Mouse (Mus musculus): Measurements from ENCODE around the gene Trh.

The Trh gene

DNA sequence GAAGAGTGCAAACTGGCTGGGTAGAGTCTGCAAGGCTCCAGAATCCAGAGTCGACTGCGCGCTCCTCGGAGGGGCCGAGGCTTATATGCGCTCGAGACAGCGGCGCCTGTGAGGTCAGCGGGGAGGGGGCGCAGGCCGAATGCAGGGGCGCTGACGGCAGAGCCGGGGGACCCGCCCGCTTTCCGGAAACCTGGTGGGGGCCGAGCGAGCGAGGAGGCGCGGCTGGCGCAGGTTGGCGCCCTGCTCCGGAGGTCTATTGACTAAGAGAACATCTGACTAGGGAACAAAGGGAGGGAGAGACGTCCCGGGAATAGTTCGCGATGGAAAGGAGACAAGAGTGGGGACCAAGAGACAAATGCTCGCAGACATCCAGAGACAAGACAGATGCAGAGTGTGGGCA is at the start of gene Trh:
TSS of gene Trh (minus strand) at position 60 of the 400 bp plus-strand sequence.
- no peak for DNase-seq

DNA sequence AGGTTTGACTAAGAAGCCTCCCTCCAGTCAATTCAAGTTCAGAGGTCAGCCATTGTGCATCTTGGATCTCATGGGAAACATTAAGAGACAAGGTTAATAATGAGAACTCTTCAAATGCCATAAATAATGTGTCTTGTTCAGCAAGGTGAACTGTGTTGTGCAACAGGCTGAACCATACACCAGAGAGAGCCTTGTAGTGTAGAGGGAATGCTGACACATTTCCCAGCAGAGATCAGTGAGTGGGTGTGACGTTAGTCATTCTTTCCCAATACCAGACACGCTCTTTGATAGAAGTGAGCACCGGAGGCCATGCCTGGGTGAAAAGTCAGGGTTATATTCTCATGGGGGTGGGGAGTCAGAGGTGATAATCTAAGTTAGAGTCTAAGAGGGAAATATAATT is 46.4 kb upstream of the Trh start:
- DNase-seq, result no peak

DNA sequence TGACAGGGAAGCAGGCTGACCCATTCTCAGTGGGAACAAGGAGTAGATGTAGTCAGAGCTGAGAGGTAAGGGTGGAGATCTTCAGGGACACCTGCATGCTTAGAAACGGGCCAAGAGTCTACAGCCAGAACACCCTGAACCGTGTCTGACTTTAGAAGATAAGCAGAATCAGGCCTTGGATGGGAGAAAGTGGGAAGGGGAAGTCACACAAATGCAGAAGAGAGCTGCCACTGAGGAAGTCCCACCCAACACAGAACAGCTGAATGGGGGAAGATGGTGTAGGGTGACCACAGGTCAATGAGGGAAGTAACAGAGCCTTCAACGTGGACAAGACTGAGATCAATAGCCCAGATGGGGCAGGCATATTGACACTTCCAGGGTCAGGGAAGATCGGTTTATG is 42.4 kb upstream of the Trh start:
- DNase-seq, result no peak

DNA sequence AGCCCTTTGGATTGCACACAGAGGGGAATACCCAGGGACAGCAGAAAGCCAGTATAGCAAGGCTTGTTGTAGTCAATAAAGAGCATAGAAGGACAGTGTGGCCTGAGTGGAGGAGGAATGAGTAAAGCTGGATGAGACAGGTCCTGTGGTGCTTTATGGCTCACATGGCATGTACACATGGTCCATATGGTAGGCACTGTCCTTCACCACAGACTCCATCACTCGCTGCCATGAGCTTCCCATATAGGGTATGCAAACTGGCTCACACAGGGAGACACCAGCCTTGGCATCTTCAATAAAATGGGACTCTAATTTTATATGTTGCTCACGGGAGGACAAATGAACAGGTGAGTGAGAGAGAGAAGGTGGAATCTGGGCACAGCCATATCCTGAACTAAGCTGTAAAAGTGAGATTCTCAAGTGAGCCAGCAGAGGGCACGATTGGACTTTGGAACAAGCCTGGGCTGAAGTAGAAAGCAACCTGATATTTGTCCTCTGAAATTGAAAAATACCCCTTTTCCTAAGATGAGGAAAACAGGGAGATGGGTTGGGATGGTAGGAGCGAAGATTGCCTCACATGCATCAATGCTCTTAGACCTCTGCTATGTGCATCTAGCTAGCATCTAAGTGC is 41.9 kb upstream of the Trh start:
- DNase-seq, result peak; percentile 86 to 89

DNA sequence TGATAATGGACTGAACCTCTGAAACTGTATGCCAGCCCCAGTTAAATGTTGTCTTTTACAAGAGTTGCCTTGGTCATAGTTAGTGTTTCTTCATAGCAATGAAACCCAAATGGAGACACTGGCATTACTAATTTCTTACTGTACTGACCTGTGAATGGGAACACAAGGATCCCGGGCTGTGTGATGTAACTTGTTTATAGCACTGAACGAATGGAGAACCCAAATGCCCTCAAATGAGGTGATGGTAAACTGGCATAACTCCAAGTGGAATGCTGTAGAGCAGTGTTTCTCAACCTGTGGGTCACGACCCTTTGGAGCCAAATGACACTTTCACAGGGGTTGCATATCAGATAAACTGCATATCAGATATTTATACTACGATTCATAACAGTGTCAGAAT is 41.1 kb upstream of the Trh start:
- no peak for DNase-seq

DNA sequence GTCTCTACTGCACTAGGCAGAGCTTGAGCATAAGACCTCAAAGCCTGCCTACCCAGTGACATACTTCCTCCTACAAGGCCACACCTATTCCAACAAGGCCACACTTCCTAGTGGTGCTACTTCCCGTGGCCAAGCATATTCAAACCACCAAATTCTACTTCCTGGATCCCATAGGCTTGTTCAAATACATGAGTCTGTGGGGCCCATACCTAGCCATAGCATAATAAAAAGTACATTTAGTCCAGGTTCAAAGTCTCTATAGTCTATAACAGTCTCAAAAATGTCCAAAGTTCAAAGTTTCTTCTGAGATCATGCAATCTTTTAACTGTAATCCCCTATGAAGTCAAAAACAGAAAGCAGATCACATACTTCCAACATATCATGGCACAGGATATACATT is 32.7 kb upstream of the Trh start:
- no peak for DNase-seq

DNA sequence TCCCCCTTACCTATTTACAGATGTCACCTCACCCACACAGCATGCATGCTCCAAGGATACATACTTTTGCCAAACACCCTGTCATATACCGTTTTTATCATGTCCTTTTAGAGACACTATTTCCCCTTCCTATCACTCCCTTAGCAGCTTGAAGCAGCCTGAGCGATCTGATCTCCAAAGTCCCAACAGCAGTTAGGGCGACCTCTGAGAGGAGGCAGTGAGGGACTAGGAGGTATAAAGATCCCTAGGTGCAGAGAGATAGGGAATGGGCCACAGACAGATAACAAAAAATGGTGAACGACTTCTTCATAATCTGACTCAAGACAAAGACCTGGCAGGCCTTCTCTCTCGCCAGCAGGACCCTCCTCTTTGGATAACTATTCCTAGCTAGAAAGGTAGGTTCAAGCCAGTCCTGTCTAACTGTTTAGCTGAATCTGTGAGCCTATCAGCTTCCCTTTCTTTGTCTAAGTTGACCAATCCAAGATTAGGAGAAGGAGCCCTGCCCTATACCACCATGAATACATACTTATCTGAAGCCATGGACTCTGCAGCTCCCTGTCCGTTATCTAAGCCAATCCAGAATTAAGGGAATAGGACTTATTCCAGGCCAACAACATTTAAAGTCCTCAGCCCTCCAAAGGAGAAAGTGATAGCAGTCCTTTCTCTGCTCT is 29.3 kb upstream of the Trh start:
- no peak for DNase-seq

DNA sequence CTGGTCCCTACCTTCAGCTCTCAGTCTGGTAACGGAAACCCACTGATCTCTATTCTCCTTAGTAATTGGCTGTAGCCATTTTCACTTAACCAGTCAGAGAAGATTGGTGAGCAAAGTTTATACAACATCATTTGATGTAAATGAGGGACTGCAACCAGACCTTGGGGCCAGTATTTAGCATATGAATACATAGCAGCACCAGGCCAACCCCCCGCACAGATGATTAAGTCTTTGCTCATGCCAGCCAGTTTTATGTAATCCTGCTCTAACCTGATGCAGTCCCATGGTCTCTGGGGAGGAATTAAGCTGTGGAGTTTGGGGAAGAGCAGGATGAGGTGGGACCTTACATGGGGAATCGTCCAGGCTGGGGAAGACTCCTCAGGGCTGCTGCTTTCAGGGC is 28.2 kb upstream of the Trh start:
- no peak for DNase-seq

DNA sequence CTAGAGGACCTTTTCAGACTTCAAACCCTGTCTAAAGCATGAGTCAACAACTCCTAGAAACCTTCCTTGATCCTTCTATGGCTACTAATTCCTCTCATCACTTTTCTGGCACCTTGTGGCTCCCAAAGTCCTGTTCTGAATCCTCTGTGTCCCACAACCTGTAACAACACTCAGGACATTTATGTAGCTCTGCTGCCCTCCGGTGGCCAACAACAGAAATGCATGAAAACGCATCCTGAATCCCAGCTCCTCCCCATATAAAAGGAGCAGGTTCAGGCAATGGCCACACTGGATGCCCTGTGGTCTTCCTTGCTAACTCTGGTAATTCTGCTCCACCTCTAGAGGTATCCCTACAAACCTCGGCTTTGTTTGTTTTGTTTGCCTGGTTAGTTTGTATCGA is 24.6 kb upstream of the Trh start:
- peak; percentile 82 to 84 for DNase-seq

DNA sequence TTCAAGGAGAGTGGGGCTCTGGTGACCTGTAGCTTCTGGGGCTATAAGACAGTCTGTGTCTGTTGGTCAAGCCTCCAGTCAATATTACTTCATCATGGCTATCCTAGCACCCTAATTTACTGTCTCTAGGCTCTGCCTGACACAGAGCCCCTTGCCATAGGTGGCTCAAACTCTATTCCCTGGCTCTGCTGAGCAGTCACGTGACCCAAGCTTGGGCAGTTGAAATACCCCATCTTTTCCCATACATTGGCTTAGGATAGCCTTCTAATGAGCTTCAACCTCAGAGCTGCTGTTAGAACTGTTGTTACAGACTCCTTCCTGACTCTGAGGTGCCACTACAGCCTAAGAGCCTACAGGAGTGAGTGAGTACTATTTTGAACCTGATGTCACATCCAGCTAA is 23.6 kb upstream of the Trh start:
- DNase-seq, result no peak

DNA sequence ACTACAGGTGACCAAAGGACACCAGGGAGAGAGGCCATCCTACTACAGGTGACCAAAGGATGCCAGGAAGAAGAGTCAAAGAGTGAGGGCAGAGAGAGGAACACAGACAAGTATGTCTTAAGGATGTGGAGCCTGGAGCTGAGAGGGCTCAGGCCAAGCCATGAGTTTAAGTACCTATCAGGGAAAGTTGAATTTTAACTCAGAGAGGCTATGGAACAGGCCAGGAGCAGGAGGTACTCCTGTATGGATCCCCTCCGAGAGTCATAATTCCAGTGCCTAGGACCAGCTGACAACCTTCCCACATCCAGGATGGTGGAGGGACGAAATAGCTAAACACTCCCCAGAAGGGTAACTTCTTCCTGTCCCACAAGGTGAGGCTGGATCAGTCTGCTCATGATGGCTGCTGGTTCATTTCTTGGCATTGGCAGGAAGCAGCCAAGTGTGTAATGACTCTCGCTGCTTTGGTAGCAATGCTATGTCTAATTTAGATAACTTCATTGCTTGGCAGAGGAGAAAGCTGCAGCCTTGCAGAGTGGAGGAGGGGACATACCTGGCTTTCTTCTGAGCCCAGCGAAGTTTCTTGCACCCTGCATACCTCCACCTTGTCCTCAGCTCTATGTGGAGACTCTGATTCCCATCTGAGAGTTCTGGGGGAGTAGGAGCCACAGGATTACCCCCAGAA is 16.9 kb upstream of the Trh start:
- no peak for DNase-seq

DNA sequence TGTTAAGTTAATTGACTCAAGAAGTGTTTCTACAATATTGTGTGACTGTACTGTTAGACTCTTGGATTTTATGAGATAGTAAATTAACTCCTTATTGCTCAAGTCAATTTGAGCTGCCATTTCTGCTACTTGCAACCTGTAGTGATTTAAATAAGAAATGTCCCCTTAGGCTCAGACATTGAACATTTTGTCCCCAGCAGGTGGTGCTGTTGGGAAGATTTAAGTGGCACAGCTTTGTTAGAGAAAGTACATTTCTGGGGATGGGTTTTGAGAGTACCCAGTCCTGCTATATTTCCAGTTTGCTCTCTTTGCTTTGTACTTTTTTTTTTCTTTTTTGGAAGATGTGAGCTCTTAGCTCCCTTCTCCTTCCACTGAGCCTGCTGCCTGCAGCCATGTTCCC is 10.9 kb upstream of the Trh start:
- DNase-seq, result no peak

DNA sequence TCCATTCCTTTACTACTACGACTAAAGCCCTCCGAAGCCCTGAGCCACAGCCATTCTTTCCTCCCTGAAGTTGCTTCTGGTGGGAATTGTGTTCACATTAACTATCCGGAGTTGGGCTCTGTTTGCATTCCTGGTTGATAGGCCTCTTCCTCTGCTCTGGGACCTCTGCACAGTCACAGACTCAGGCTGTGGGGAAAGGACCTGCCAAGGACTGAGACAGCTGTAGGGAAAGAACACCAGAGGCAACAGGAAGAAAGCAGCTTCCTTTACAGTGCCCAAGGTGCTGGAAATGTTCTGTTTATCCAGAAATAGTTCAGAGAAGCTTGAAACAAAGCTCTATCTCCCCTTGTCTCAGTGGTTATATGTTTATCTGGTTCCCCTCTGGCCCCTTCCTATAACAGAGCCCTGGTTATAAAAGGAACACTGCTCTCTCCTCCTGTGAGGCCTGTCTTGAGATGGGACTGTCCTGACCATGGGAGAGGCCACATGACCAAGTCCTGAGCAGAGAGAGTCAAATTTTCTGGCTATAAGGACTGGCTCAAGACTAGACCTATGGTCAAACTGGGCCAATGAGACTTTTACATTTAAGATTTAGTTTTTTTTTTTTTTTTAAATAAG is 8.9 kb upstream of the Trh start:
- no peak for DNase-seq

DNA sequence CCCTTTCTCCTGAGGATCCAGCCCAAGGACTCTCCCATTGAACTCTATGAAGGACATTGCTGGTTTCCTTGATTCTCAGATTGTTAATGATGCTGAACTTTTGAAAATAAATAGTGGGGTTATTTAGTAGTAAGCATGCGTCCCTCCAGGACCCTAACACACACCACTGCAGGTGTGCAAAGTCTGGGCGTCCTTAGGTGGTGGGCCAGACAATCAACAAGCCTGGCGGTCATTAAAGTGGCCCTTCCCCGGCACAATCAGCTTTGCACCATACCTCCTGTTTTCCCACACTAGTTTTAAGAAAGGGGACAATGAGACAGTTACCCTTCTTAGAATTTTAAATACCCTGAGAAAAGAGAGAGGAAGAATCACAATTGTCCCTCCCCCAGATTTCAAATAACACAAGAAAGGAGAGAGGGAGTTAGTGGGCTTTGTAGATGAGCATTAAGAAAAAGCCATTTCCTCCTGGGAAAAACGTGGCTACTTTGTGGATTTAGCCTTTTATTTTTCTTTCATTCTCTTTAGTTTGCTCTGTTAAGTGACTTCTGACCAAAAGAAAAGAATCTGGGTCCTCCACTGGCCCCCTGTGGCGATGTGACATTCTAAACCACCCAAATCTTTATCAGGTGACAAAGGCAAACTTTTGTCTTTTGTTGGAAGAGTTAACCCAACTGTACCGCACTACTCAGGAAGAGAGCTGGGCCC is 2.9 kb upstream of the Trh start:
- no peak for DNase-seq

DNA sequence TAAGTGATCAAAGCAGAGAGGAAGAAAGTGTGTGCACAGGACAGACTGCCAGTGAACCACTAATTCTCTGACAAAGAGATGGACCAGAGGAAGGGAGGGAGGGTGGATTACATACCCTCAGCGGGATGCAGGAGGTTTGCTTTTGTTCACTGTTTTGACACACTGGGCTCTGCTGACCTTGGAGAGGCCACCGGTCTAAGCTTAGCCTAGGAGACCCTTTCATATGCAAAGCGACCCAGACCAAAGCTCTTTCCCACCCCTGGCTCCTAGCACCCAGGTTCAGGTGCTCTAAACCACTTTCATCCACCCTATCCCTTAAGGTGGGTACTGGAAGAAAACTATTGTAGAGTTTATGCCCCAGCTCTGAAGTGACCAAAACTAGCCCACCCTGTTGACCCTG is 1.9 kb upstream of the Trh start:
- no peak for DNase-seq

DNA sequence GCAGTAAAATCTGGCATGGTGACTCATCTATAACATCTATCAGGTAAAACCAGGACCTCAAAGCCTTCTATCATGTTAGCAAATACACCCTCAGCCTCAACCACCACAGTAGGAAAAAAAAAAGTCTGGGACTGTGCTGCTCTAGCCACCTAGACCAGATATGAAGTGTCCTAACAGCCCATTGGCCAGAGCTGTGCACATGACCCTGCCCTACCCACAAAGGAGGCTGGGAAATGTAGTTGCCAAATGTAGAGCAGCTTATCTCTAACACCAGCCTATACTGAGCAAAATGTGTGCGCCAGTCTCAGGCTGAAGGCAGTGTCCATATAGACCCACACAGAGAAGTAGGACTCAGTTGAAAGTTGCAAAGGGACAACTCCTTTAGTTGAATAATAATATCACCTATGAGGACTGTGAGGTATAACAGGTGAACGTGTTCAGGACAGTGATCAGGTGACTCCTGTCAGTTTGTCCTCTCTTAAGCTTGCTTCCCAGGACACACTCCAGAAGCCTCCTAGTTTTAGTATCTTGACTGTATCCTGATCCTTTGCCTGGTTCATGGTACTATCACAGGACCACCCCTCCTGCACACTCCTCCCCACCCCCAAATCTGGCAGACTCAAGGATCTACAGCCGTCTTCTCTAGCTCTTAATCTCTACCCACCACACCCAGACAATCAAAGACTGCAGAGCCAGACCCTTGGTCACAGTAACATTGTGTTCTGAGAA is 3.1 kb downstream of the Trh start:
- DNase-seq, result peak; percentile 55 to 61

DNA sequence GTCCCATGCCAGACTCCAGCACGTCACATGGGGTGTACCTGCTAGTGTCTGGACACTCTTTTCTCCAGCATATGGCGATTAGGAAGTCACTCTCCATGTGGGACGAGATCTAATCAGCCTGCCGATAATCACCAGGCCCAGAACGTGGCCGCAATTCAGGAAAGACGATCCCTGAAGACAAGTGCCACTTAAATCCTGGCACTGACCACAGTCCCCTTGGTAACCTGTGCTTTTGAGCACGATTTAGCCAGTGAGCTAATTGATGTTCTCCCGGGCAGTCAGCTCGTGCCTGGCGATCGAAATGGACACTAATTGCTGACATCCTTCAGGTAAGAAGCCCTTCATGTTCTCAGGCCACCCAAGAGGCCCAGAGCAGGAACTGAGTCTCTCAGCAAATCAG is 9.4 kb downstream of the Trh start:
- DNase-seq, result peak; percentile 52 to 66

DNA sequence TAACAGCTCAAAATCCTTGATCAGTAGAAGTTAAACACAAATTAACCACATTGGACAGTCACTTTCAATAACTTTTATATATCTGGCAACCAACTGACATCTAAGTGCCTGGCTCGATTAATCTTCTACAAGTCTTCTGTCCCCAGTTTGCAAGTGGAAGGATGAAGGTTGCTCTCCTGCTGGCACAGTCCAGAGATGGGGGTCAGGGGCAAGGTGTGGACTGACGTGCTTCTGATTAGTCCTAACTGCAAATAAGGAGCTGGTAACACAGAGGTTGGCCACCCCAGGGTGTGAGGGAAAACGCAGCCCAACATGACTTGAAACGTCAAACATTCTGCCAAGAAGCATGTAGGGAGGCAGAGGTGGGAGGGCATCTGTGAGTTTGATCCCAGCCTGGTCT is 12.7 kb downstream of the Trh start:
- no peak for DNase-seq

DNA sequence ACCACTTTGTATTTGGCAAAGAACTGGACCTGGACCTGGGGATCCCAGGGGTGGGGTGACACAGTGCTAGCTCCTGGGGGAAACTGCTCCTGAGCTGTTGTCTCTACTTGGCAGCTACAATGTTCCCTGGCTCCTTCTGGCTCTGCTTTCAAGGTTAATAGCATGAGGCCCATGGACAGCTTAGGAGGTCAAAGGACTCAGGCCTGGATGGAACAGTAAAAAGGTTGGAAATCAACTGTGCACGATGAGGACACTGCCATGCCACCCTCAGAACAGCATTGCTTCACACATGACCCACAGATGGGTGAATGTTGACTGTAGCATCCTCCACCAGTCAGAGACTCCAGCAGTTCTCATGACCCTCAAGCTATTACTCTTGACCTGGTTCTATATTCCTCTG is 13.1 kb downstream of the Trh start:
- no peak for DNase-seq

DNA sequence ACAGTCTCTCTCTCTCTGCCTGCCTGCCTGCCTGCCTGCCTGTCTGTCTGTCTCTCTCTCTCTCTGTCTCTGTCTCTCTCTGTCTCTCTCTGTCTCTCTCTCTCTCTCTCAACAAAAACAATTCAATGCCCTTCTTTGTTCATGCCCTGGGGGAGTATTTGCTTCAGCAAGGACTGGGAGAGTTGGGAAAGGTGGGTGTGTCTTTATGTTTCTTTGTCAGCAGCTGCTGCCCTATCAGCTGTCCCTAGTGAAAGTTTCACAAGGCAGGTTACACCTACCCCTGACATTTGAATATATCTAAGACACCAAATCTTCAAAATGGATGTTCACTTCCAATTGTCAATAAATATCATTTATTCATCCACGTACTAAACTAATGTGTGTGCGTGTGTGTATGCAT is 14.9 kb downstream of the Trh start:
- DNase-seq, result no peak

DNA sequence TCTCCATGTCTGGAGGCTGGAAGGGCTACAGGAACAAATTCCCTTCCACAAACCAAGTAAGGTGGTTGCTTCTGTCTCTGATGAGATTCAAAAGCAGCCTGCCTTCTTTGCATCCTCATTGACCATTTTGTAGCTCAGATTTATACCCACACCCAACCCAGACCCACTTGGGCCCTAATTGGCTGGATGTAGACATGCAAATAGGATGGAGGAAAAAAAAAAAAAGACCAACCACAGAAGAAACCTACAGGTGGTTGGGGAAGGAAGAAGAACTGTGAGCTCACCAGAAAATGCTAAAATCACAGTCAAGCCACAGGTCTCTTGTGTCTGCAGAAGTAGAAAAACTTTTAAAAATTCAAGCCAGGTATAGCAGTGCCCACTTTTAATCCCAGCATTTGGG is 15.3 kb downstream of the Trh start:
- DNase-seq, result no peak

DNA sequence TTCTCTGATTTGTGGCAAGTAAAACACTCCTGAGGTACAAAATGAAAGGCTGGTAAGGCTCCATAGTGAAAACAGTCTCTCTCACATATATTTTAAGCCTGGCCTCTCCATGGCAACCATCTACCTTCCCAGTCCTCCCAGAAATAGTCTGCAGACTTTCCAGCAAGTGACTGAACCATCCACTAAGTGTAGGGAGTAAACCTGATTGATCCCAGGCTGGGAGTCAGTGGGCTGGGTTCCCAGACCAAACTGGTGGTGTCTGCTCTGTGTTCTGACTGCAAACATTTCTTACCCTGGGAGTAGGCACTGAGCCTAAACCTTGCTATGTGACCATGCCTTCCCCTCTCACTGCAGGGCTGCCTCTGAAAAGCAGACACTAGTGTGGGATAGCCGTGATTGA is 19.5 kb downstream of the Trh start:
- DNase-seq, result peak; percentile 32 to 48

DNA sequence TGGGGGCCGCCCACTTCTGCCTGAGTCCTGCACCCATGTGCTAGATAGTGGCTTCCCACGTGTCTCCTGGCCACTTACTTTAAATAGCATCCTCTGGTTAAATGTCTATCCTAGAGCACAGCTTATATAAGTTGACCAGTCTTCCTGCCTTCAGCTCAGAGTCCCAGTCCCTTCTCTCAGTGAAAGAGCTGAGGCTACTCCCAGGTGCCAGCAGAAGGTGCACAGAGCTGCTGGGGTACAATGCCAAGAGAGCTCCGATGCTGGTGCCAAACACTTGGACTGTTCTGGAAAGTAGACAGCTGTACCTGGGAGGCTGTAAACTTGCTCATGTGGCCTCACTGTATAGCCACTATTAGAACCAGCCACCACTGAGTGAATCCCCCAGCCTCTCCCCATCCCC is 22.4 kb downstream of the Trh start:
- no peak for DNase-seq
